Mouse (Mus musculus): ENCODE data around the gene Pex11a.

- TF ChIP-seq CTCF (conservative IDR thresholded peaks at IDR 0.05; ENCODE audit: insufficient read depth, insufficient read length, low read depth, low read length) = no peak
- no peak for TF ChIP-seq POLR2A (IDR thresholded peaks at IDR 0.05; ENCODE audit: low read depth, low read length)
Observed at GRCm38 (mm10) chr7:79696495-79696894, 46.4 kb downstream of the Pex11a start.

Measured in kidney, adult 2 months (tissue).